Mouse (Mus musculus) urinary bladder, postnatal 14 days (tissue): ENCODE measurements at regions not wholly inside any gene's neighbourhood (a gene's known extent, or its start where the extent isn't known, plus 50 kb on each side); places are given as distances from the start of the nearest gene placed in this dataset.
A peak's percentile ranks its signal among the peaks of the same experiment; 100 is the strongest.

Source experiments
- DNase-seq: peaks from one replicate; pipeline ENCODE4 v3.0.0; 2021; ENCODE audit warnings: low spot score

GRCm38 (mm10) chr17:47140969-47141842 is 130.8 kb upstream of the Ubr2 start:
- DNase-seq: peak; percentile 63

DNA sequence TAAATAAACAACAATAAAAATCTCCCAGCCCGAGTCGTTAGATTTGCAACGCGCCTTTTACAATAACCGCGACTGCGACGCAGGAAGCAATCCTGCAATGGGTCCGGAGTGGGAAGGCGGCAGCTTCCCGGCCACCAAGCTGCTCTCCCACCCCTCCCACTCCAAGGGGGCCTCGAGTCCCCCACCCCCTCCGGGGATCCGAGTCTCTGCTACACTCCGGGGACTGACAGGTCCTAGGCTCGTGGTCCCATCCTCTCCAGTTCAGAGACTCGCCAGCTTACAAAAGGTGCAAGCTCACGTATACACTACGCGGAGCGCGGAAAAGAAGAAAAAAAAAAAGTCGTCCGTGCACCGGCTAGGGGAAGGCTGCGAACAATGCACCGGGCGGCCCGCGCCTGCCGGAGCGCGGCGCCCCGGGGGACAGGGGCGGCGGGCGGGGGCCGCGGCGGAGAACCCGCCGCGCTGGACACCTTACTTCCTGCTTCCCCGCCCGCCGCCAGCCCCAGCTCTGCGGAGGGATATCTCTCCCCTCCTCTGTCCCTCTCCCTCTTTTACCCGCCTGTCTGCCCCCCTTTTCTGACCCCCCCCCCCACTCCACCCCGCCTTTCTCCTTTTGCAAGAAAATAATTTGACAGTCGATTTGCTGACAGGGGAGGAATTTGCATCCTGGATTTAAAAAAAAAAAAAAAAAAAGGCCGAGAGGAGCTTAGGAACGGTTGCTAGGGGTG is 130.0 kb upstream of the Ubr2 start:
- peak; percentile 76 for DNase-seq

DNA sequence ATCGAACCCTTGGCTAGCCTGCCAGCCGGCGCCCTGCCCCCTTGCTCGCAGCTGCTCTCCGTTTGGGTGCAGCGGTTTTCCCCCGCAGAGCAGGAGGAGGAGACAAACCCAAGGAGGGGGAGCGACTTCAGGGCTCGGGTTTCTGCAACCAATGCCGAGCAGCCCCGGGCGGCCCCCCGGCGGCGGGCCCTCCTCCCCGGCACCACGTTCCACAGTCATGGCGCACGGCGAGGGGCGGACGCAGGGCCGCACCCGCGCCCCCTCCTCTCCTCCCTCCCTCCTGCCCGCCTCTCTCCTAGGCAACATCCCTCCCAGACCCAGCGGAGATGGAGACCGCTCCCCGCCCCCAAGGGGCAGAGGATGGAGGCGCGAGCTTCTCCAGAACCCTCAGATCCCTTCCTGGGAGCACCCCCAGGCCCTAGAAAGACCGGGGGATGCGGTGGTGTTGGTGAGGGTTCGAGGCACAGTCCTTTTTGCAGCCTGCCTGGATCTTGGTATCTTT is 129.4 kb upstream of the Ubr2 start:
- peak; percentile 92 for DNase-seq

- DNase-seq: peak; percentile 20
Observed at GRCm38 (mm10) chr17:47139171-47139617, 128.8 kb upstream of the Ubr2 start.

DNA sequence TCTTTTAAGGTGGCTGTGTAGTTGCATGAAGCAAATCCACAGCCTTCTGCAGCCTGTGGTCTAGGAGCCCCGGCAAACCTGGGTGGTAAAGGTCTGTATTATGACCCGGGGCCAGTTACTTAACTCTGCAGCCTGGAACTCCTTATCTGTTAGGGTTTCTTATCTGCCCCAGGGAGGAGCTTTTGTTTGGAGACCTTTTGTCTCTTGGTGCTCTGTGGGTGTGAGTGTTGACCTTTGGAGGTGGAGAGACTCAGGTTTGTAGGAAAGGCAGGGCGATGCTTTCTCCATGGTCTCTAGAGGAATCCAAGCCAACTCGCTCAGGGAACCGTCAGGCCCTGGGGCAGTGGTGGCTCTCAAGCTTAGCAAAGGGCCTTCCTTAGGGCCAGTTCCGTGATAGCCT is 127.8 kb upstream of the Ubr2 start:
- DNase-seq: no peak

- peak; percentile 56 for DNase-seq
Observed at GRCm38 (mm10) chr17:47135391-47135790, 125.0 kb upstream of the Ubr2 start.

DNA sequence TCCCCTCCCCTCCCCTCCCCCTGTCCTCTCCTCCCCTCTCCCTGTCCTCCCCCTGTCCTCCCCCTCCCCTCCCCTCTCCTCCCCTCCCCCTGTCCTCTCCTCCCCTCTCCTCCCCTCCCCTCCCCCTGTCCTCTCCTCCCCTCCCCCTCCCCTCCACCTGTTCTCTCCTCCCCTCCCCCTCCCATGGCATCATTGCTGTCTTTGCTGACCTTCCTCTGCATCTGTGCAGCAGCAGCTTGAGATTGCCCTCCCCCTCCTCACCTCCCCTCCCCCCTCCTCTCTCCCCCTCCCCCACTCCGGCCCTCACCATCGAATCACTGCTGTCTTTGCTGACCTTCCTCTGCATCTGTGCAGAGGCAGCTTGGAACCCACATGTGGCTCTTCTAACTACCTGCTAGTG is 123.4 kb upstream of the Ubr2 start:
- DNase-seq: no peak

GRCm38 (mm10) chr17:47127571-47127970 is 117.2 kb upstream of the Ubr2 start:
- no peak for DNase-seq

GRCm38 (mm10) chr17:47123576-47123975 is 113.2 kb upstream of the Ubr2 start:
- DNase-seq: no peak

GRCm38 (mm10) chr17:47122221-47122620 is 111.9 kb upstream of the Ubr2 start:
- no peak for DNase-seq

- DNase-seq: no peak
Observed at GRCm38 (mm10) chr17:47118010-47118409, 107.7 kb upstream of the Ubr2 start.

- peak; percentile 26 for DNase-seq
Observed at GRCm38 (mm10) chr17:47115754-47116153, 105.4 kb upstream of the Ubr2 start.

GRCm38 (mm10) chr17:47115141-47115540 is 104.8 kb upstream of the Ubr2 start:
- no peak for DNase-seq

- DNase-seq: no peak
Observed at GRCm38 (mm10) chr17:47114736-47115135, 104.4 kb upstream of the Ubr2 start.

- DNase-seq: peak; percentile 49
Observed at GRCm38 (mm10) chr17:47112556-47113225, 102.3 kb upstream of the Ubr2 start.

DNA sequence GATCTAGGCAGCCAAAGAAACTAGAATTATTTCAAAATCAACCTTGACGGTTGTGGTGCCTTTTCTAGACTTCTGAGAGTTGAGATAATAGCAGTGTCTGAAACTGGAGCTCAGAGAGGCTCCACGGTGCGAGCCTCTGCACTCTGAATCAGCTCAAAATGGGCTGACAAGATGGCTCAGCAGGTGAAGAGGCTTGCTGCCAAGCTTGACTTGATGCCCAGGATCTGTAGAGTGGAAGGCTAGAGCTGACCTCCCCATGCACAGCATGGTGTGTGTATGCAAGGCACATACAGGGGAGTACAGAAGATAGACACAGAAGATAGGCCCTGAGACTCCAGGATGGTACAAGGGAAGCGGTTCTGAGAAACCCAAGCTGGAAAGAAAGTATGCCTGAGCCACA is 100.5 kb upstream of the Ubr2 start:
- no peak for DNase-seq

- DNase-seq: no peak
Observed at GRCm38 (mm10) chr17:47104328-47104727, 94.0 kb upstream of the Ubr2 start.

GRCm38 (mm10) chr17:47095191-47095590 is 84.8 kb upstream of the Ubr2 start:
- no peak for DNase-seq

GRCm38 (mm10) chr17:47092076-47092475 is 81.7 kb upstream of the Ubr2 start:
- DNase-seq: no peak

DNA sequence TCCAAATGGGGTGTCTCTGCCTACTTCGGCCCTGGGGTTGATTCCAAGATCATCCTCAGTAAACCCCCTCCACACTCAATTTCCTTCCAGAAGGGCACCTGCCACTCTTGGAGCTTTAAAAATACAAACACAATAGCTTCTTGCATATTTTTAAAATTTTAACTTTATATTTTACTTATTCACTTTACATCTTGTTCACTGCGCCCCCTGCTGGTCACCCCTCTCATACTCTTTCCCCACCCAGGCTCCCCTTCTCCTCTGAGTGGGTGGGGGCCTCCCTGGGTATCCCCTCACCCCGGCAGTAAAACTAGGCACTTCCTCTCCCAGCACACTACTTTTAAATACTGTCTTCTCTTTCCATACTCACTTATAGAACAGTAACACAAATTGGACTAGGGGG is 79.4 kb upstream of the Ubr2 start:
- DNase-seq: peak; percentile 26

GRCm38 (mm10) chr17:47069206-47069605 is 58.9 kb upstream of the Ubr2 start:
- no peak for DNase-seq

- DNase-seq: peak; percentile 80
Observed at GRCm38 (mm10) chr17:47065307-47065901, 55.0 kb upstream of the Ubr2 start.
